Mouse (Mus musculus) heart, embryonic 13.5 days (tissue): Measurements from ENCODE around the gene Ube3c. TPM values are rescaled to one million over a fixed set of nuclear protein-coding genes. Genes with fewer than 3 reads are reported as not detected.
"Not testable (repeated sequence)": the region's sequence is repeated elsewhere in the genome, so short reads cannot be mapped to it uniquely, and the experiment has no call there.

Experiments used
- ATAC-seq: fragments of 200-750 bp; cut with Nextera tagmentation; 2 replicates; pipeline ENCODE4 v1.8.0; 2017; ENCODE audit warnings: moderate TSS enrichment; ENCODE audit not compliant: insufficient number of reproducible peaks, low FRiP score, low TSS enrichment; ENCODE audit errors: extremely low read depth
- H3K27ac ChIP-seq: fragments of 300-500 bp; sonication (generic); replicated peaks from 2 replicates; pipeline ENCODE4 v1.5.1; 2015; ENCODE audit warnings: moderate library complexity, mild to moderate bottlenecking, inconsistent platforms
- H3K27me3 ChIP-seq: fragments of 300-500 bp; sonication (generic); replicated peaks from 2 replicates; pipeline ENCODE4 v1.6.1; 2015; ENCODE audit warnings: mild to moderate bottlenecking, inconsistent platforms
- H3K36me3 ChIP-seq: fragments of 300-500 bp; sonication (generic); 2 replicates; pipeline ENCODE4 v1.6.1; 2015; ENCODE audit warnings: mild to moderate bottlenecking, inconsistent platforms
- H3K4me1 ChIP-seq: fragments of 300-500 bp; sonication (generic); 2 replicates; pipeline ENCODE4 v1.6.1; 2015; ENCODE audit warnings: inconsistent platforms
- H3K4me2 ChIP-seq: fragments of 300-500 bp; sonication (generic); 2 replicates; pipeline ENCODE4 v1.6.1; 2015; ENCODE audit warnings: inconsistent platforms, mild to moderate bottlenecking, moderate library complexity
- H3K4me3 ChIP-seq: fragments of 300-500 bp; sonication (generic); 2 replicates; pipeline ENCODE4 v1.5.1; 2015; ENCODE audit warnings: moderate library complexity, mild to moderate bottlenecking, inconsistent platforms
- H3K9ac ChIP-seq: fragments of 300-500 bp; sonication (generic); 2 replicates; pipeline ENCODE4 v1.6.1; 2015; ENCODE audit warnings: inconsistent platforms, mild to moderate bottlenecking, moderate library complexity
- H3K9me3 ChIP-seq: fragments of 300-500 bp; sonication (generic); 2 replicates; pipeline ENCODE4 v1.6.1; 2016; ENCODE audit warnings: inconsistent platforms
- WGBS: fragments of 180-500 bp; shearing (Covaris S2); methylation state at CpG from one replicate; pipeline ENCODE4 v1.1.7; 2015; ENCODE audit warnings: mixed read lengths; 5-methylcytosine and 5-hydroxymethylcytosine counted together
- polyA plus RNA-seq: library from polyadenylated mRNA; unstranded; fragments of >200 nt; fragmentation: Nextera tagmentation; extraction: Ambion mirVana; gene quantifications from 2 replicates; pipeline ENCODE4 v1.2.1, GENCODE M21; 2015

Gene Ube3c
- 12.3 and 17.1 TPM in 2 replicates for polyA plus RNA-seq

DNA sequence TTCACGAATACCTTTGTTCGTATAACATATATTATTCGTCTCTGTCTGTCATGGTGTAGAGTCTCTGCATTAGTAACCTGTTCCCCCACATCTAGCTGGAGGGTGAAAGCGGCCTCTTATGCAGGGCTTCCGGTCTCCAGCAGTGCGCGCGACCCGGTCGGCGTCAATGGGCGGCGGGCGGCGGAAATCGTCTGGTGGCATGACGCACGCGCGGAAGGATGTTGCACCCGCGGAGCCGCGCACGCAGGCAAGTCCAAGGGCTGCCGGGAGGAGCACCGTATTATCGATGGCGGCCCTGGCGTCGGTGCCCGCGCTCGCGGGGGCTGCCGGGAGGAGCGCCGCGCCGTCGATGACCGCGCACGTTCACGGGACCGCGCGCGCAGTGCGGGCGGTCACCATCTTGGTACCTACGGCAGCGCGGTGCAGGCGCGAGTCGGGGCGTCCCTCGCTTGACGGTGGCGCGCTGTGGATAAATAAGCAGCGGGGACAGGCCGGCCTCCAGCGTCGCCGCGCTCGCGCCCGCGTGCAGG is at the start of gene Ube3c:
TSS of gene Ube3c (plus strand) at position 395 of the 530 bp plus-strand sequence.
- peak within 1 kb of the TSS; percentile 91 for H3K4me3 ChIP-seq
- H3K9ac ChIP-seq, result peak within 1 kb of the TSS; percentile 90
- peak; percentile 89 for ATAC-seq
- no peaks in the 10 kb centered on the region for H3K9me3 ChIP-seq
- under 1% methylated on average over 72 of the region's 72 CpGs for WGBS
- H3K27me3 ChIP-seq, result 0 out of 2 replicates have a peak, but pooled peaks cover 9% of the 10 kb centered on the region
- peak within 1 kb of the TSS; percentile 99 for H3K4me2 ChIP-seq
- H3K27ac ChIP-seq, result peak within 1 kb of the TSS; percentile 96
- H3K4me1 ChIP-seq, result peaks cover 17% of the 10 kb centered on the region
- H3K36me3 ChIP-seq, result peaks cover 23% of the 10 kb centered on the region

DNA sequence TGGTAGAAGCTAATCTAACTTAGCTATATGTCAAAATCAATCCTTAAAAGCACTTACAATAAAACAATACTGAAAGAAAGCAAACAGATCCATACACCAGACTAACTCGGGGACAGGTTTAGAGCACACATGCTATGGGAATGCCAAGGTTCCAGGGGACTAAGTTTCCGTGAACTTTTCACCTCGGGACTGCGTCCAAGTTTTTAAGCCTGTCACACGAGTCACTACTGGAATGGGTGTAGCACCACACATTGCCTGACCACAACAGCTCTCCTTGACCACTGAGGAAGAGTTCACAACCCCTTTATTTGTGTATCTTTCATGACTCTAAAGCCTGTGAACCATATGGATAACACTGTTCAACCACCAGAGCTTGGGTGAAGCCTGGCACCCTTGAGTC is 8.9 kb upstream of the Ube3c start:
- no peak for ATAC-seq
- WGBS, result 71% methylated on average over 5 of the region's 5 CpGs
- Histone ChIP-seq H3K27ac (no peak overlapping the region), H3K4me1 (no peaks in the 10 kb centered on the region), H3K9me3 (0 out of 2 replicates have a peak, but pooled peaks cover 3% of the 10 kb centered on the region), H3K4me3 (no peak overlapping the region), H3K4me2 (no peak overlapping the region), H3K27me3 (0 out of 2 replicates have a peak, but pooled peaks cover 5% of the 10 kb centered on the region), H3K36me3 (no peaks in the 10 kb centered on the region), H3K9ac (no peak overlapping the region)

DNA sequence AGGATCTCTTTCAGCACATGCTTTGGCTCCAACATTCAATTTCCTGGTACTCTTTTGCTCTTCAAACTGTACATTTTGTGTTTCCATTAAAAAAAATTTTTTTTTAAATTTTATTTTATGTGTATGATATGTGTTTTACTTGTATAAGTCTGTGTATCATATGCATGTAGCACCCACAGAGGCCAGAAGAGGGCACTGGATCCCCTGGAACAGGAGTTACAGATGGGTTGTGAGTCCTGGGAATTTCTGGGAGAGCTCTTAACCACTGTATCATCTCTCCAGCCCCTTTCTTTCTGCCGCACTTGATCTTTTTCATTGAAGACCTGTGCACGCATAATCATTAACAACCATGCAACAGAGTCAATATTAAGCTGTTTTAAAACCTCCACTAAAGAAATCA is 8.4 kb upstream of the Ube3c start:
- Histone ChIP-seq H3K27ac (no peak overlapping the region), H3K9ac (no peak overlapping the region), H3K4me1 (no peaks in the 10 kb centered on the region), H3K9me3 (0 out of 2 replicates have a peak, but pooled peaks cover under 1% of the 10 kb centered on the region), H3K36me3 (no peaks in the 10 kb centered on the region), H3K27me3 (0 out of 2 replicates have a peak, but pooled peaks cover 9% of the 10 kb centered on the region), H3K4me2 (no peak overlapping the region), H3K4me3 (no peak overlapping the region)
- 84% methylated on average over 2 of the region's 2 CpGs for WGBS
- ATAC-seq, result no peak

DNA sequence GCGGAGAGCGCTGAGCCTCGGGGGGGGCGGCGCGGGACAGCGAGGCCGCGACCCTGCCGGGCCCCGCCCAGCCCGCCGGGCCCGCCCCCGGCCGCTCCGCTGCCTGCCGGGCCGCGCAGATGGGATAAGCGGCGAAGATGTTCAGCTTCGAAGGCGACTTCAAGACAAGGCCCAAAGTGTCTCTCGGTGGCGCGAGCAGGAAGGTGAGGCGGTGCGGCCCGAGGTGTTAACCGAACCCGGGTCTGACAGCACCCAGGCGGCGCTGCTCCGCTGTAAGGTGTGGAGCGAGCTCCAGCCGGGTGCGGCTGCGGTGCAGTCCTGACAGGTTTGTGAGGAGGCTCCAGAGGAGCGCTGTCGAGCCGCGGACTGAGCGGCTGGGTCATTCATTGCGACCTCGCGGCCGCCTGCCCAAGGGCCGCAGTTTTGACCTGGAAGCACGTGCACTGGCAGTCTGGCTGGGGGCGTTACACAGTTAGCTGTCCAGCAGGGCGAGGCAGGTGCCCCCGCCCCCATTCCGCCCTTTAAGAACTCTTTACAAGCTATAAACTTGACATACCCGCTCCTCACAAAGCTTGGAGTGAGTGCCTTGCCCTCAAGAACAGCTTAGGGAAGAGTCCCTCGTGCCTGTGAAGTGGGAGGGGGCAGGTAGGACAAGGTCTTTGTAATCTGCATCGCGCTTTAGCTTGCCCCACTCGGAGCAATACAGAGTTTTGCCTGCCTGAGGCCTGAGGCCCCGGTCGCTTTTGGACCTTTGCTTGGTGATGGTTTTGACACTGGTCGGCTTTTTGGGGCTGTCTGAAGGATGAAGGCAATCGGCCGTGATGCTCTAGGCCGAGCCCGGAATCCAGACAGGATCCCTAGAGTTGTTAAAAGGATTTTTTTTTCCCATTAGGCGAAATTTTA is 587 bp downstream of the Ube3c start:
- 3% methylated on average over 67 of the region's 67 CpGs for WGBS

GRCm38 (mm10) chr5:29574286-29574685 is 5.2 kb downstream of the Ube3c start:
- not testable (repeated sequence) for H3K27ac ChIP-seq, H3K27me3 ChIP-seq, H3K9ac ChIP-seq, H3K4me3 ChIP-seq, H3K9me3 ChIP-seq, ATAC-seq, H3K4me2 ChIP-seq
- Histone ChIP-seq H3K4me1 (peaks cover 21% of the 10 kb centered on the region), H3K36me3 (peaks cover 34% of the 10 kb centered on the region)
- WGBS, result 90% methylated on average over 11 of the region's 11 CpGs

More for the DNA sequence above, 587 bp downstream of the Ube3c start:
- peak overlapping the region; percentile 91 for H3K4me3 ChIP-seq
- ATAC-seq, result peak; percentile 79
- H3K4me2 ChIP-seq, result peak overlapping the region; percentile 99
- H3K9me3 ChIP-seq, result 0 out of 2 replicates have a peak, but pooled peaks cover 3% of the 10 kb centered on the region
- 0 out of 2 replicates have a peak, but pooled peaks cover 9% of the 10 kb centered on the region for H3K27me3 ChIP-seq
- H3K9ac ChIP-seq, result peak overlapping the region; percentile 90
- peaks cover 29% of the 10 kb centered on the region for H3K36me3 ChIP-seq
- peak overlapping the region; percentile 96 for H3K27ac ChIP-seq
- peaks cover 17% of the 10 kb centered on the region for H3K4me1 ChIP-seq

- 0 out of 2 replicates have a peak, but pooled peaks cover 3% of the 10 kb centered on the region for H3K9me3 ChIP-seq
- 47% methylated on average over 2 of the region's 2 CpGs for WGBS
- H3K27me3 ChIP-seq, result no peaks in the 10 kb centered on the region
- ATAC-seq, result no peak
- no peak overlapping the region for H3K4me3 ChIP-seq
- H3K27ac ChIP-seq, result no peak overlapping the region
- H3K36me3 ChIP-seq, result peaks cover 34% of the 10 kb centered on the region
- H3K4me1 ChIP-seq, result peaks cover 17% of the 10 kb centered on the region
- H3K9ac ChIP-seq, result no peak overlapping the region
- no peak overlapping the region for H3K4me2 ChIP-seq
Observed at GRCm38 (mm10) chr5:29575085-29575484, 6.0 kb downstream of the Ube3c start.

DNA sequence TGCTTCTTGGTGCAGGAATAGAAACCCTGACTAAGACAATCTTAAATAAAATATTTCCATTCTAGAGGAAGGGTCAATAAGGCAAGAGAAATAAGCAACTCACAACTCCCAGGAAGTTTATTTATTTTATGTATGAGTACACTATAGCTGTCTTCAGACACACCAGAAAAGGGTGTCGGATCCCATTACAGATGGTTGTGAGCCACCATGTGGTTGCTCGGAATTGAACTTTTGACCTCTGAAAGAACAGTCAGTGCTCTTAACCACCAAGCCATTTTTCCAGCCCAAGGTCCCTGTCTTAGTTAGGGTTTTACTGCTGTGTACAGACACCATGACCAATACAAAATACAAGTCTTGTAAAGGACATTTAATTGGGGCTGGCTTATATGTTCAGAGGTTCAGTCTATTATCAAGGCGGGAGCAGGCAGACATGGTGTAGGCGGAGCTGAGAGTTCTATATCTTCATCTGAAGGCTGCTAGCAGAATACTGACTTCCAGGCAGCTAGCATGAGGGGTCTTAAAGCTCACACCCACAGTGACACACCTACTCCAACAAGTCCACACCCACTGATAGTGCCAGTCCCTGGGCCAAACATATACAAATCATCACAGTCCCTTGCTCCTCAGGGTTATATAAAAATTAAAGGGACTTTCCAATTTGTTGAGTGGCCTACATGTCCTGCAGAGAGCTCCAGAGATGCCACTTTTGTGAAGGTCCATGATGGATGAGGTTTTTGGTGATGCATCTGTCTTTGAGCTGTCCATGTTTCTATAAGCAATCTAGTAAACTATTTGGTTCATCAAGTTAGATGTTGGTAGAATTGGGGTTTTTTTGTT is 9.0 kb downstream of the Ube3c start:
- Histone ChIP-seq H3K4me1 (0 out of 2 replicates have a peak, but pooled peaks cover 5% of the 10 kb centered on the region), H3K27me3 (no peaks in the 10 kb centered on the region), H3K9ac (no peak overlapping the region), H3K4me2 (no peak overlapping the region), H3K9me3 (0 out of 2 replicates have a peak, but pooled peaks cover 3% of the 10 kb centered on the region), H3K36me3 (peaks cover 21% of the 10 kb centered on the region), H3K27ac (no peak overlapping the region), H3K4me3 (no peak overlapping the region)
- WGBS, result 88% methylated on average over 4 of the region's 4 CpGs
- no peak for ATAC-seq

DNA sequence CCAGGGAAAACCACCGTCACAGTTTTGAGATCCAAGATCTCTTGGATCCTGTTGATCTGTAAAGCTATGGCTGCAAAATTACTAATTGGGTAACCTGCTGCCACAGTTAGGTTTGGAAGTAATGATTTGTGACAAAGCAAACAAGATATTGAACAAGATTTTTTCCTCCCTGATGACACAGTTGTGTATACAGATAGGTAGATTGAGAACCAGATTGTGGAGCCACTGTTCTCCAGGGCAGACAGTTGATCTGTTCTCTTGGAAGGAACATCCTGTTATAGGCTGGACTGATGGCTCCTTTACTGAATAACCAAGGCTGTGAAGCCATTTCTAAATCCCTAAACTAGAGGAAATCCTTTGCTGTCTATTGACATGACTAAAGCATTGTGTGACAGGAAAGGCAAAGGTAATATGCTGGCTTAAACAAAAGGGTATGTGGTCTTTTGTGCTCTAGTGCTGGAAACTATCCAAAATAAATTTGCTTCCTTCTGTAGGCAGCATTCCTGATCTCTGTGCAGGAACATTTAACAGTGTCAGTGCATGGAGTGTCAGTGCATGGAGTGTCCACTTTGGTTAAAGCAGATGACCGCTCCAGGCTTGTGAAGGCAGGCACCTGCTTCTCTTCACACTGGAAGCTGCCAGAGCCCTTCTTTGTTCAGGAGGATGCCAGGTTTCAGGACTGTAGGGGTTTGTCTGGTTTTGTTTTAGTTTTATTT is 15.0 kb downstream of the Ube3c start:
- Histone ChIP-seq H3K4me1 (peaks cover 13% of the 10 kb centered on the region), H3K9me3 (no peaks in the 10 kb centered on the region), H3K27ac (peak overlapping the region; percentile 38; the same call in 1 of the 2 replicates), H3K27me3 (no peaks in the 10 kb centered on the region), H3K36me3 (peaks cover 13% of the 10 kb centered on the region), H3K4me3 (no peak overlapping the region), H3K9ac (no peak overlapping the region; the same call in 1 of the 2 replicates), H3K4me2 (peak overlapping the region; percentile 18; the same call in 1 of the 2 replicates)
- no peak for ATAC-seq
- WGBS, result 55% methylated on average over 2 of the region's 2 CpGs

- 95% methylated on average over 7 of the region's 7 CpGs for WGBS
- H3K27me3 ChIP-seq, result not testable (repeated sequence)
Observed at GRCm38 (mm10) chr5:29592161-29592560, 23.1 kb downstream of the Ube3c start.

GRCm38 (mm10) chr5:29606546-29606945 is 37.5 kb downstream of the Ube3c start:
- no peak overlapping the region for H3K4me2 ChIP-seq
- no peaks in the 10 kb centered on the region for H3K27me3 ChIP-seq
- no peak overlapping the region for H3K4me3 ChIP-seq
- ATAC-seq, result no peak
- WGBS, result 91% methylated on average over 2 of the region's 2 CpGs
- no peak overlapping the region for H3K27ac ChIP-seq
- H3K9ac ChIP-seq, result no peak overlapping the region
- H3K36me3 ChIP-seq, result peaks cover 87% of the 10 kb centered on the region
- no peaks in the 10 kb centered on the region for H3K9me3 ChIP-seq
- H3K4me1 ChIP-seq, result no peaks in the 10 kb centered on the region

More at GRCm38 (mm10) chr5:29592161-29592560, 23.1 kb downstream of the Ube3c start:
- H3K36me3 ChIP-seq, result peaks cover 79% of the 10 kb centered on the region
- not testable (repeated sequence) for H3K27ac ChIP-seq, ATAC-seq, H3K9ac ChIP-seq, H3K4me3 ChIP-seq, H3K4me1 ChIP-seq, H3K4me2 ChIP-seq
- peaks cover 11% of the 10 kb centered on the region for H3K9me3 ChIP-seq
